Mouse (Mus musculus): ENCODE measurements around the gene Etv6.
"Not testable (repeated sequence)": the region's sequence is repeated elsewhere in the genome, so short reads cannot be mapped to it uniquely, and the experiment has no call there.

Etv6 gene

GRCm38 (mm10) chr6:134035490-134036405, at the start of gene Etv6:
Etv6 (plus strand) TSS chr6:134035700.
- DNase-seq = peak; percentile 86

GRCm38 (mm10) chr6:133986161-133986560, 49.3 kb upstream of the Etv6 start:
- peak; percentile 26 for DNase-seq

GRCm38 (mm10) chr6:133987068-133987591, 48.4 kb upstream of the Etv6 start:
- no peak for DNase-seq

- DNase-seq = peak; percentile 17
Observed at GRCm38 (mm10) chr6:133988011-133988410, 47.5 kb upstream of the Etv6 start.

GRCm38 (mm10) chr6:133997461-133997860, 38.0 kb upstream of the Etv6 start:
- no peak for DNase-seq

- no peak for DNase-seq
Observed at GRCm38 (mm10) chr6:133997935-133998334, 37.6 kb upstream of the Etv6 start.

- not testable (repeated sequence) for DNase-seq
Observed at GRCm38 (mm10) chr6:134014488-134015110, 20.9 kb upstream of the Etv6 start.

GRCm38 (mm10) chr6:134018807-134019206, 16.7 kb upstream of the Etv6 start:
- no peak for DNase-seq

- DNase-seq = no peak
Observed at GRCm38 (mm10) chr6:134020821-134021220, 14.7 kb upstream of the Etv6 start.

- no peak for DNase-seq
Observed at GRCm38 (mm10) chr6:134026264-134026663, 9.2 kb upstream of the Etv6 start.

GRCm38 (mm10) chr6:134027022-134027421, 8.5 kb upstream of the Etv6 start:
- DNase-seq = no peak

GRCm38 (mm10) chr6:134032451-134032850, 3.0 kb upstream of the Etv6 start:
- no peak for DNase-seq

GRCm38 (mm10) chr6:134034436-134034835, 1.1 kb upstream of the Etv6 start:
- peak; percentile 32 for DNase-seq

- peak; percentile 93 for DNase-seq
Observed at GRCm38 (mm10) chr6:134034904-134035489, 503 bp upstream of the Etv6 start.

GRCm38 (mm10) chr6:134036491-134036911, 1.0 kb downstream of the Etv6 start:
- peak; percentile 54 for DNase-seq

GRCm38 (mm10) chr6:134036951-134037431, 1.5 kb downstream of the Etv6 start:
- no peak for DNase-seq

- peak; percentile 51 for DNase-seq
Observed at GRCm38 (mm10) chr6:134037960-134038359, 2.5 kb downstream of the Etv6 start.

- peak; percentile 59 for DNase-seq
Observed at GRCm38 (mm10) chr6:134038881-134039280, 3.4 kb downstream of the Etv6 start.

GRCm38 (mm10) chr6:134039351-134039750, 3.9 kb downstream of the Etv6 start:
- DNase-seq = no peak

GRCm38 (mm10) chr6:134040312-134040711, 4.8 kb downstream of the Etv6 start:
- no peak for DNase-seq

- DNase-seq = no peak
Observed at GRCm38 (mm10) chr6:134041286-134041685, 5.8 kb downstream of the Etv6 start.

- no peak for DNase-seq
Observed at GRCm38 (mm10) chr6:134041916-134042315, 6.4 kb downstream of the Etv6 start.

- DNase-seq = peak; percentile 70
Observed at GRCm38 (mm10) chr6:134043545-134043944, 8.0 kb downstream of the Etv6 start.

All from embryo, embryonic 11 days (tissue).